Mouse (Mus musculus): ENCODE data around the gene Pitx2. TPM values are rescaled to one million over a fixed set of nuclear protein-coding genes. Genes with fewer than 3 reads are reported as not detected.

Pitx2 gene
- polyA plus RNA-seq, 1 experiment: 18.6 TPM

DNA sequence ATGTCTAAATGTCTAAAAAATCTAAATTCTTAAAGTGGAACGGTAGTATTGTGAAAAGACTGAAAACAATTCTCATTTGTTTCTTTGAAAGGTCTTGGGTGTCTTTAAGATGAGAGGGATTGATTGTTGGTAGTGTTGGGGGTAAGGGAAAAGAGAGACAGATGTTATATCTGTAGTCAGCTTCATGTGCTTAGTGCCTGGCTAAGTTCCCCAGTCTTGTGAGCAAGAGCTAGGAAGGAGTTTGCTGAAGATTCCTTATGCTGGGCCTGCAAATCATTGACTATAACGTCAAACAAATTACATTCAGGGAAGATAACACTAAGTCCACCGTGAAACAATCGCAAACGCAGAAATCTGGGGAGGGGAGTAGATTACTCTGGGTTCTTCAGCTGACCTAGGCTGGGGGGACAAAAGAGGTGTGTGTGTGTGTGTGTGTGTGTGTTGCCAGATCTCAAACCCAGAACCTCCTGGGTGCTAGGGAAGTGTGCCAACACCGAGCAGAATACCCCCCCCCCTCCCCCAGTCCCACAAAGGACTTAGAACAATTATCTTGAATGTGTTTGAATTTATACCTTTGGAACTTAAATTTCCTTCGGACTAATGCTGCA, 12.5 kb downstream of the Pitx2 start:
- no peak for TF ChIP-seq POLR2A (IDR thresholded peaks at IDR 0.05; ENCODE audit: borderline replicate concordance, extremely low read depth, insufficient read depth, insufficient read length, poor library complexity, severe bottlenecking)
- TF ChIP-seq CTCF (IDR thresholded peaks at IDR 0.05; ENCODE audit: borderline replicate concordance, extremely low read depth, insufficient read depth, insufficient read length): no peak
- peak; percentile 28 for DNase-seq (ENCODE audit: low read depth)

DNA sequence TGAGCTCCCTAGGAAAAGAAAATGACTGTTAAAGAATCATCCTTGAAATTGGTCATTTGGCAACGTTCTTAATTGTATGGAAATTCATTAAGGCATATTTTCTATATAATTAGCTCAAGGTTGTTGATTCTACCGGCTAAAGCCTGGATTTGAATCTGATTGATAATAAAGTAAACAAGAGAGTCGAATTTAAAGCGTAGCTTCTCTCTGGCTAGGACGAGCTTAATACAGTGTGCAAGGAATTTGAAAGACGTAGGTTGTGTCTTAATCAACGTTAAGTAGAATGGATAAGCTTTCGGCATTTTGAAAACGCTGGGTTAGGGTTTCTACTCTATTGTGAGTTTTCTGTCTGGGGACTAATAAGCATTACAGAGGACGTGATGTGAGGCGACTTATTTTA, 13.1 kb downstream of the Pitx2 start:
- peak; percentile 47 for DNase-seq (ENCODE audit: low read depth)
- TF ChIP-seq CTCF (IDR thresholded peaks at IDR 0.05; ENCODE audit: borderline replicate concordance, extremely low read depth, insufficient read depth, insufficient read length) (no peak), POLR2A (IDR thresholded peaks at IDR 0.05; ENCODE audit: borderline replicate concordance, extremely low read depth, insufficient read depth, insufficient read length, poor library complexity, severe bottlenecking) (no peak)

DNA sequence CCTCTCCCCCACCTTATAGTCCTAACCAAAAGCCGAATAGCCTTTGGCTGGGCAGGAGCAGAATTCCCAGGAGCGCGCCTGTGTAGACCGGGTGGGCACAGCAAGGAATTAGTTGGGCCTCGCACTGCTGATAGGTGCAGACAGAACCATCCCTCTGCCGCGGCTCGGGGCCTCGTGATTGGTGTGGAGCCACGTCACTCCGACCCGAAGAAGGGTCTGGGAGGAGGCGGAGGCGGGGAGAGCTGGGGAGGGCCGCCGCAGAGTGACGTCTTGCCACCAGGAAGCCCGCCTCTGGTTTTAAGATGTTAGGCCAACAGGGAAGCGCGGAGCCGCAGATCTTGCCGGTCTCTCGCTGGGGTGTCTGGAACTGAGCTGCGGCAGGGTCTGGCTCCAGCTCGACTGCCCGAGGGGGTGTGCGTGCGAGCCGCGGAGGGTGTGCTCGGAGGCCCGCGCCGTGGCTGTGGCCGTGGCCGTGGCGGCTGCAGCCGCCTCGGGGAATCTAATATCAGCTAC, 14.0 kb downstream of the Pitx2 start:
- DNase-seq (ENCODE audit: low read depth): peak; percentile 96
- no peak for TF ChIP-seq CTCF (IDR thresholded peaks at IDR 0.05; ENCODE audit: borderline replicate concordance, extremely low read depth, insufficient read depth, insufficient read length)

DNA sequence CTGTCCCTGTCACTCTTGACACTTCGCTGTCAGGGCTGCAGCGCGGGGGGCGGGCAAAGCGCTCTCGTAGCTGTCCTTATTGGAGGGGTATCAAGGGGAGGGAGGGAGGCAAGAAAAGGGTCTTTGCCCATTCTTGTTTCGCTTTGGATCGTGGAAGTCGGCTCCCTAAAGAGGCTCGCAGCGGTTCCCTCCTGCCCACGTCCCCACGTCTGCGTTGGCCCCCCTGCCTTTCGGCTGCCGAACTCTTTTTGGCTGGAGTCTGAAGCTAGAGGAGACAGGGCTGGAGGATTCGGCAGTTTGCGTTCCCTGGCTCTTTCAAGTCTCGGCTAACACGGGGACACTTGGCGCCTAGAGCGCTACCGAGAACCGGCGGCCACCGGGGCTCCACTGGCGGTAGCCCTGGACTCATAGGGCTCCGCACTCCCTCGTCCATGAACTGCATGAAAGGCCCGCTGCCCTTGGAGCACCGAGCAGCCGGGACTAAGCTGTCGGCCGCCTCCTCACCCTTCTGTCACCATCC, 14.5 kb downstream of the Pitx2 start:
- no peak for TF ChIP-seq POLR2A (IDR thresholded peaks at IDR 0.05; ENCODE audit: borderline replicate concordance, extremely low read depth, insufficient read depth, insufficient read length, poor library complexity, severe bottlenecking)
- TF ChIP-seq CTCF (IDR thresholded peaks at IDR 0.05; ENCODE audit: borderline replicate concordance, extremely low read depth, insufficient read depth, insufficient read length): no peak
- peak; percentile 51 for DNase-seq (ENCODE audit: low read depth)

DNA sequence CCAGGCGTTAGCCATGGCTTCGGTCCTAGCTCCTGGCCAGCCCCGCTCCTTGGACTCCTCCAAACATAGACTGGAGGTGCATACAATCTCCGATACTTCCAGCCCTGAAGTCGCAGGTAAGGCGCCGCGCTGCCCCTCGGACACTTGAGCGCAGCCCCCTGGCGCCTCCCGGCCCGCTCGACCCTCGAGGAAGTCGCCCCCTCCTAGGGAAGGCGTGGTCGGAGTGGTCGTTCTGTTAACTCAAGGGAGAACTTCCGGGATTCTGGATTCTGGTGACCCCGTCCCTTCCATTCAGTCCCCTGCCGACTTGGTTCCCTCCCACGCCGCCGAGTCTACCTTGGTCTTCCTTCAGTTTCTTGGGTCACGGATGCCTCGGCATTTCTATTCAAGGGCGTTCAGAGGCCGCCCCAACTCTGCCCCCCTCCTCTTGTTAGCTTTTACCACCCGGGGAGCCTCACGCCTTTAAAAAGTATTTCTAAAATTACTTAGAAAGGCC, 15.0 kb downstream of the Pitx2 start:
- DNase-seq (ENCODE audit: low read depth): no peak
- TF ChIP-seq CTCF (IDR thresholded peaks at IDR 0.05; ENCODE audit: borderline replicate concordance, extremely low read depth, insufficient read depth, insufficient read length) (no peak), POLR2A (IDR thresholded peaks at IDR 0.05; ENCODE audit: borderline replicate concordance, extremely low read depth, insufficient read depth, insufficient read length, poor library complexity, severe bottlenecking) (no peak)

DNA sequence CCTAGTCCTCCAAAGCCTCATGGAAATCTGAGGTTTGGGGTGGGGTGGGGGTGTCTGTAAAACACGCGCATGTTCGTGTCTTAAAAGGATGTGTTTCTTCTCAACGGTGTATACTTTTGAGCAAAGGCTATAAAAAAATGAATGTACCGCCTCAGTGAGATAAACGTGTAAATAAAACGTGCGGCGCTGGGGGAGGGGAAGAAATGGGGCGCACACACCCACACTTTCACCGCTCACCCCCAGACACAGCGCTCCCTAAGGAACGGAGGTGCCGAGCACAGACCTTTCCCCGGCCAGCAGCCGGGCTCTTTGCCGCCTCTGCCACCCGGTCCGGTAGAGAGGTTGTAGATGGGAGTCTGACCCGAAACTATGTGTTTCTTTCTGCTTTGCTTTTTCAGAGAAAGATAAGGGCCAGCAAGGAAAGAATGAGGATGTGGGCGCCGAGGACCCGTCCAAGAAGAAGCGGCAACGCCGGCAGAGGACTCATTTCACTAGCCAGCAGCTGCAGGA, 15.6 kb downstream of the Pitx2 start:
- peak; percentile 37 for DNase-seq (ENCODE audit: low read depth)
- TF ChIP-seq CTCF (IDR thresholded peaks at IDR 0.05; ENCODE audit: borderline replicate concordance, extremely low read depth, insufficient read depth, insufficient read length) (no peak), POLR2A (IDR thresholded peaks at IDR 0.05; ENCODE audit: borderline replicate concordance, extremely low read depth, insufficient read depth, insufficient read length, poor library complexity, severe bottlenecking) (no peak)

DNA sequence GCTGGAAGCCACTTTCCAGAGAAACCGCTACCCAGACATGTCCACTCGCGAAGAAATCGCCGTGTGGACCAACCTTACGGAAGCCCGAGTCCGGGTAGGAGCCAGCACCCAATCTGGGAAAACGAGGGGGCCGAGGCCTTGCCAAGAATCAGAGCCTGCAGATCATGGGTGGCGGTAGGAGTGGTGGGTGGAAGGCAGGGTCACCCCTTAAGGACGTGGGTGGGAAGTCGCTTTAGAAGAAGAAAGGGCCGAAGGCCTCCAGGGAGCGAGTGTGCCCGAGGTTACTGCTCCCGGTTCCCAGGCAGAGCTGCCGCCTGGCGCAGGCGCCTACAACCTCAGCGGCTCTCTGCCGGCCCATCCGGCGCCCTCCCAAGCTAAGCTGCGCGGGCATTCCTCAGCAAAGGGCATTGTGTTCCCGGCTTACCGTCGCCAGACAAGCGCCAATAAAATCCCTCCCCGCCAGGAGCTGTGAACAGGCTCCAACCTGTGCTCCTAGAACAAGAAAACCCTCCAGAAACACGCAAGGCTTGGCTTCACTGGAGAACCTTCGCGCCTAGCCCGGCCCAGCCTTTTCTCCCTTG, 16.2 kb downstream of the Pitx2 start:
- no peak for TF ChIP-seq CTCF (IDR thresholded peaks at IDR 0.05; ENCODE audit: borderline replicate concordance, extremely low read depth, insufficient read depth, insufficient read length)
- no peak for TF ChIP-seq POLR2A (IDR thresholded peaks at IDR 0.05; ENCODE audit: borderline replicate concordance, extremely low read depth, insufficient read depth, insufficient read length, poor library complexity, severe bottlenecking)
- DNase-seq (ENCODE audit: low read depth): peak; percentile 74

DNA sequence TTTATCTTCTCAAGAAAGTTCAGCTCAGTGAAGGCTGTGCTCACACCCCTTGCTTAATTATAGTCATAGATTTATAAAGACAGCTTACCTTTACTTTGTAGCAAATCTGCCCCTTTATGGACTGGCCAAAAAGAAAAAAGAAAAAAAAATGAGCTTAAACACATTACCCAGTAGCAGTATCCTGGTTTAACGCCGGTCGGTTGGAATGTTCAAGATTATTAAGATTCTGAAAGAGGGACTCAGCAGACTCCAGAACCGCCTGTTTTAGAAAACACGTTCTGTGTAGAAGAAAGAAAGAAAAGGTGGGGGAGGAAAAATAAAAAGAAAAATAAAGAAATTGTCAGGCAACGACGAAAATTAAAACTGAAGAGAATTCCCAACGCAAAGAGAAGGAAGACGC, 16.8 kb downstream of the Pitx2 start:
- TF ChIP-seq CTCF (IDR thresholded peaks at IDR 0.05; ENCODE audit: borderline replicate concordance, extremely low read depth, insufficient read depth, insufficient read length) (no peak), POLR2A (IDR thresholded peaks at IDR 0.05; ENCODE audit: borderline replicate concordance, extremely low read depth, insufficient read depth, insufficient read length, poor library complexity, severe bottlenecking) (no peak)
- no peak for DNase-seq (ENCODE audit: low read depth)

DNA sequence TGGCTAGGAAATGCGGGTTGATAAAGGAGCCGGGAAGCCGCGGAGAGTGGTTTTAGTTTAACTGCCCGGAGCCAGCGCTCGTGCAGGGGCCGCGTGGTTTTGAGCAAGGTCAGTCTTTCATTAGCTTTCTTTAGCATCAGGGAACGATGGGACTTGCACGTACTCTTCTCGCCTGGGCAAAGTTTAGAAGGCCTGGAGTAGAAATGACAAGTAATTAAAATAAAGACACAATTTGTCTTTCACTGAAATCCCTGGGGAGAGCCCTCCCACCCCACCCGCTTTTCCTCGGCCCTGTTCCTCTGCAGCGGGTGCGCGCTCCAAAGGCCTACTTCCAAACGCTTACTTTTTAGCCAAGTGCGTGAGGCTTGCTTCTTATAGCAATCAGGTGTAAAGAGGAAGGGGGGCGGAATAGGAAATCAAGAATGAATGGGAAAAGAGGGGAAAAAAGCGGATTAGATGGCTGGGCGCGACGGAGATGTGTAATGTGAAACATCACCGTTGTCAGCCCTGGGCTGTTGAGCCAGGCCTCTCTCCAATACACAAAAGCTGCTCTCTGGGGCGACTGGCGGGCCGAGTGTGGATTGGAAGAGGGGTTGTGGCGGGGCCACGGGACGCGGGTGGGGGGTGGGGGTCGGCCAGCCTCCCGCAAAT, 17.4 kb downstream of the Pitx2 start:
- TF ChIP-seq CTCF (IDR thresholded peaks at IDR 0.05; ENCODE audit: borderline replicate concordance, extremely low read depth, insufficient read depth, insufficient read length) (no peak), POLR2A (IDR thresholded peaks at IDR 0.05; ENCODE audit: borderline replicate concordance, extremely low read depth, insufficient read depth, insufficient read length, poor library complexity, severe bottlenecking) (no peak)
- peak; percentile 59 for DNase-seq (ENCODE audit: low read depth)

DNA sequence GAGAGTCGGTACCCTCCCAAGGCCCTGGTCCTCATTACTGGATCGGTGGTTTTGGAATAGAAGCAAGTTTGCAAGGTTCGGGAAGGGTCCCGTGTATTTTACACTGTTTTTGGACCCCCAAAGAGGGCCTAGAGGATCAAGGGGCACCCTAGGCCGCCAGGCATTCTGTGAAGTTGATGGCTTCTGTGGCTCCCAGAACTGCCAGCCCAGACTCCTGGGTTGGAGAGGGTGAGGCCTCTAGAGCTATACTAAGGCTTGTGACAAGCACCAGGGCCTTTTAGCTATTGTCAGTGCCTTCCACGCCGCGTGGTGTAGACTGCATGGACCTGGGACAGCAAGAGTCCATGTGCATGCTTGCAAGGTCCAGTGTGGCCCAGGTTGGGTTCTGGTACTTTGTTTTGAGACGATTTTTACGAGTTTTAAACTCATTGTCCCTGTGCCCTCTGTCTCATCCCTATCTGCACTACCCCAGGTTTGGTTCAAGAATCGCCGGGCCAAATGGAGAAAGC, 18.2 kb downstream of the Pitx2 start:
- no peak for TF ChIP-seq CTCF (IDR thresholded peaks at IDR 0.05; ENCODE audit: borderline replicate concordance, extremely low read depth, insufficient read depth, insufficient read length)
- no peak for TF ChIP-seq POLR2A (IDR thresholded peaks at IDR 0.05; ENCODE audit: borderline replicate concordance, extremely low read depth, insufficient read depth, insufficient read length, poor library complexity, severe bottlenecking)
- DNase-seq (ENCODE audit: low read depth): peak; percentile 40

DNA sequence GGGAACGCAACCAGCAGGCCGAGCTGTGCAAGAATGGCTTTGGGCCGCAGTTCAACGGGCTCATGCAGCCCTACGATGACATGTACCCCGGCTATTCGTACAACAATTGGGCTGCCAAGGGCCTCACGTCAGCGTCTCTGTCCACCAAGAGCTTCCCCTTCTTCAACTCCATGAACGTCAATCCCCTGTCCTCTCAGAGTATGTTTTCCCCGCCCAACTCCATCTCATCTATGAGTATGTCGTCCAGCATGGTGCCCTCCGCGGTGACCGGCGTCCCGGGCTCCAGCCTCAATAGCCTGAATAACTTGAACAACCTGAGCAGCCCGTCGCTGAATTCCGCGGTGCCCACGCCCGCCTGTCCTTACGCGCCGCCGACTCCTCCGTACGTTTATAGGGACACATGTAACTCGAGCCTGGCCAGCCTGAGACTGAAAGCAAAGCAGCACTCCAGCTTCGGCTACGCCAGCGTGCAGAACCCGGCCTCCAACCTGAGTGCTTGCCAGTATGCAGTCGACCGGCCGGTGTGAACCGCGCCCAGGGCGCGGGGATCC, 18.8 kb downstream of the Pitx2 start:
- TF ChIP-seq POLR2A (IDR thresholded peaks at IDR 0.05; ENCODE audit: borderline replicate concordance, extremely low read depth, insufficient read depth, insufficient read length, poor library complexity, severe bottlenecking): no peak
- TF ChIP-seq CTCF (IDR thresholded peaks at IDR 0.05; ENCODE audit: borderline replicate concordance, extremely low read depth, insufficient read depth, insufficient read length): no peak

More for the DNA sequence above, 18.8 kb downstream of the Pitx2 start:
- peak; percentile 56 for DNase-seq (ENCODE audit: low read depth)

Data from brain, embryonic 14.5 days (tissue).